ENCODE assay signal across 26 mouse cellular contexts in genomic region chr2:92985171-92985570, GRCm38 (mm10).
DNase-seq lines count a peak whose midpoint lies in the region; ATAC-seq lines count a peak whose summit lies in the region.
"Had no signal": no experiment of that assay in that cellular context is flagged by ENCODE, and none has a peak within 500 bp of the region (broad histone marks: within the 10 kb centered on the region; RNA-seq: fewer than 3 reads in every experiment).

No protein-coding gene starts in this region.

- 90% methylated on average over 2 of the region's 2 CpGs for WGBS in forebrain, embryonic 10.5 days
- WGBS in forebrain, embryonic 16.5 days: 84% methylated on average over 2 of the region's 2 CpGs
- WGBS in hindbrain, embryonic 10.5 days: 84% methylated on average over 2 of the region's 2 CpGs
- 90% methylated on average over 2 of the region's 2 CpGs for WGBS in hindbrain, embryonic 13.5 days

- peaks cover 29% of the 10 kb centered on the region for H3K36me3 ChIP-seq in forebrain, embryonic 10.5 days (replicated peaks)
- no peaks in the 10 kb centered on the region for H3K36me3 ChIP-seq in forebrain, embryonic 16.5 days (ENCODE audit: control insufficient read depth, insufficient read depth)
- H3K36me3 ChIP-seq in hindbrain, embryonic 10.5 days: peaks cover 24% of the 10 kb centered on the region
- peaks cover 26% of the 10 kb centered on the region for H3K36me3 ChIP-seq in hindbrain, embryonic 13.5 days
- H3K36me3 ChIP-seq in megakaryocyte, embryonic 14.5 days (replicated peaks; ENCODE audit: low read length): peaks cover 74% of the 10 kb centered on the region
- H3K36me3 ChIP-seq: midbrain, embryonic 15.5 days had no signal

- H3K9ac ChIP-seq in forebrain, embryonic 16.5 days (replicated peaks; ENCODE audit: low read depth, low read length): no peak overlapping the region
- no peak overlapping the region for H3K9ac ChIP-seq in hindbrain, embryonic 13.5 days
- H3K9ac ChIP-seq: kidney, embryonic 15.5 days; midbrain, embryonic 15.5 days; neural tube, embryonic 15.5 days had no signal

- no peaks in the 10 kb centered on the region for H3K9me3 ChIP-seq in forebrain, embryonic 10.5 days
- H3K9me3 ChIP-seq in forebrain, embryonic 16.5 days (ENCODE audit: control insufficient read depth, low read length): no peaks in the 10 kb centered on the region
- no peaks in the 10 kb centered on the region for H3K9me3 ChIP-seq in hindbrain, embryonic 10.5 days
- H3K9me3 ChIP-seq in hindbrain, embryonic 13.5 days: no peaks in the 10 kb centered on the region
- peaks cover 4% of the 10 kb centered on the region; the same call in 1 of the 2 replicates for H3K9me3 ChIP-seq in megakaryocyte, embryonic 14.5 days
- H3K9me3 ChIP-seq: kidney, embryonic 15.5 days; midbrain, embryonic 10.5 days; midbrain, embryonic 15.5 days; neural tube, embryonic 15.5 days had no signal

- DNase-seq in forebrain, embryonic 10.5 days (ENCODE audit: extremely low spot score, low spot score): no peak
- no peak for DNase-seq in hindbrain, embryonic 10.5 days (ENCODE audit: low spot score)
- DNase-seq: B cell, adult 2 months; cerebellum, adult 11 months; cerebellum, adult 9-10 months; cerebellum, postnatal 36 days; gastrocnemius, postnatal 25 days; heart, adult 18-20 months; kidney, adult 18-20 months; kidney, postnatal 36 days; layer of hippocampus, postnatal 36 days; left cerebral cortex, postnatal 4 days; retina, postnatal 1 day; right cerebral cortex, postnatal 14 days; thymus, postnatal 4 days had no signal

- no peak for ATAC-seq in forebrain, embryonic 16.5 days
- no peak for ATAC-seq in hindbrain, embryonic 13.5 days (ENCODE audit: low FRiP score)
- no peak for ATAC-seq in megakaryocyte, adult 5-6 weeks (ENCODE audit: poor library complexity, severe bottlenecking)
- ATAC-seq: forebrain, embryonic 14.5 days; hindbrain, embryonic 16.5 days; midbrain, embryonic 15.5 days had no signal

- H3K4me2 ChIP-seq in forebrain, embryonic 16.5 days (ENCODE audit: low read length): no peak overlapping the region
- no peak overlapping the region for H3K4me2 ChIP-seq in hindbrain, embryonic 13.5 days
- H3K4me2 ChIP-seq: kidney, embryonic 15.5 days; midbrain, embryonic 15.5 days; neural tube, embryonic 15.5 days had no signal

- peaks cover 38% of the 10 kb centered on the region for H3K4me1 ChIP-seq in forebrain, embryonic 10.5 days
- H3K4me1 ChIP-seq in forebrain, embryonic 16.5 days (replicated peaks; ENCODE audit: control insufficient read depth, insufficient read depth, low read length): peaks cover 12% of the 10 kb centered on the region
- peaks cover 45% of the 10 kb centered on the region for H3K4me1 ChIP-seq in hindbrain, embryonic 10.5 days (replicated peaks)
- H3K4me1 ChIP-seq in hindbrain, embryonic 13.5 days (replicated peaks): peaks cover 19% of the 10 kb centered on the region
- peaks cover 100% of the 10 kb centered on the region for H3K4me1 ChIP-seq in megakaryocyte, embryonic 14.5 days

- 0 out of 2 replicates have a peak overlapping the region, but pooled peaks have one; percentile 35 for H3K27ac ChIP-seq in forebrain, embryonic 10.5 days
- H3K27ac ChIP-seq in forebrain, embryonic 16.5 days (ENCODE audit: low read length): no peak overlapping the region
- H3K27ac ChIP-seq in hindbrain, embryonic 10.5 days: 0 out of 2 replicates have a peak overlapping the region, but pooled peaks have one; percentile 6
- no peak overlapping the region for H3K27ac ChIP-seq in hindbrain, embryonic 13.5 days
- H3K27ac ChIP-seq: kidney, embryonic 15.5 days; macrophage; midbrain, embryonic 15.5 days; neural tube, embryonic 15.5 days had no signal

- H3K27me3 ChIP-seq in forebrain, embryonic 10.5 days (ENCODE audit: poor library complexity, severe bottlenecking): no peaks in the 10 kb centered on the region
- H3K27me3 ChIP-seq in forebrain, embryonic 16.5 days (replicated peaks; ENCODE audit: control insufficient read depth, insufficient read depth, low read length): no peaks in the 10 kb centered on the region
- no peaks in the 10 kb centered on the region for H3K27me3 ChIP-seq in hindbrain, embryonic 10.5 days (ENCODE audit: insufficient read depth, poor library complexity, severe bottlenecking)
- H3K27me3 ChIP-seq in hindbrain, embryonic 13.5 days: no peaks in the 10 kb centered on the region
- H3K27me3 ChIP-seq in megakaryocyte, embryonic 14.5 days (replicated peaks): no peaks in the 10 kb centered on the region
- H3K27me3 ChIP-seq: kidney, embryonic 15.5 days; midbrain, embryonic 15.5 days; neural tube, embryonic 15.5 days had no signal

- no peak overlapping the region for H3K4me3 ChIP-seq in forebrain, embryonic 10.5 days
- no peak overlapping the region for H3K4me3 ChIP-seq in forebrain, embryonic 16.5 days (replicated peaks; ENCODE audit: low read length)
- H3K4me3 ChIP-seq in hindbrain, embryonic 10.5 days: no peak overlapping the region
- H3K4me3 ChIP-seq in hindbrain, embryonic 13.5 days: no peak overlapping the region
- H3K4me3 ChIP-seq in megakaryocyte, embryonic 14.5 days (replicated peaks): peak overlapping the region; percentile 90
- H3K4me3 ChIP-seq: kidney, embryonic 15.5 days; midbrain, embryonic 10.5 days; midbrain, embryonic 15.5 days; neural tube, embryonic 15.5 days had no signal

Comparison
In these comparisons a context has a peak if more than half of its experiments do, and no peak if none do; other contexts are left out.
1. H3K27ac ChIP-seq: peak in forebrain, embryonic 10.5 days (single experiment) and hindbrain, embryonic 10.5 days (single experiment); none in forebrain, embryonic 16.5 days (single experiment) and hindbrain, embryonic 13.5 days (single experiment).